Mouse (Mus musculus) neural tube, embryonic 13.5 days (tissue): ENCODE measurements around the gene Ptprd. TPM values are rescaled to one million over a fixed set of nuclear protein-coding genes. Genes with fewer than 3 reads are reported as not detected.

Experiments
- ATAC-seq: fragments of 200-750 bp; cut with Nextera tagmentation; 2 replicates; pipeline ENCODE4 v1.8.0; 2017; ENCODE audit warnings: low read depth, mild to moderate bottlenecking, moderate TSS enrichment, moderate library complexity
- H3K27ac ChIP-seq: fragments of 300-500 bp; sonication (generic); replicated peaks from 2 replicates; pipeline ENCODE4 v1.5.1; 2015; ENCODE audit warnings: moderate library complexity, mild to moderate bottlenecking, inconsistent platforms
- H3K27me3 ChIP-seq: fragments of 300-500 bp; sonication (generic); 2 replicates; pipeline ENCODE4 v1.6.1; 2015; ENCODE audit warnings: mild to moderate bottlenecking, inconsistent platforms
- H3K36me3 ChIP-seq: fragments of 300-500 bp; sonication (generic); 2 replicates; pipeline ENCODE4 v1.6.1; 2015; ENCODE audit warnings: mild to moderate bottlenecking, inconsistent platforms
- H3K4me1 ChIP-seq: fragments of 300-500 bp; sonication (generic); replicated peaks from 2 replicates; pipeline ENCODE4 v1.6.1; 2015; ENCODE audit warnings: inconsistent platforms
- H3K4me2 ChIP-seq: fragments of 300-500 bp; sonication (generic); 2 replicates; pipeline ENCODE4 v1.6.1; 2015; ENCODE audit warnings: inconsistent platforms, mild to moderate bottlenecking, moderate library complexity
- H3K4me3 ChIP-seq: fragments of 300-500 bp; sonication (generic); 2 replicates; pipeline ENCODE4 v1.5.1; 2015; ENCODE audit warnings: mild to moderate bottlenecking, inconsistent platforms
- H3K9ac ChIP-seq: fragments of 300-500 bp; sonication (generic); 2 replicates; pipeline ENCODE4 v1.6.1; 2015; ENCODE audit warnings: moderate library complexity, mild to moderate bottlenecking, inconsistent platforms
- H3K9me3 ChIP-seq: fragments of 300-500 bp; sonication (generic); 2 replicates; pipeline ENCODE4 v1.6.1; 2016; ENCODE audit warnings: inconsistent platforms
- WGBS: fragments of 180-500 bp; shearing (Covaris S2); methylation state at CpG from one replicate; pipeline ENCODE4 v1.1.7; 2015; 5-methylcytosine and 5-hydroxymethylcytosine counted together
- polyA plus RNA-seq: library from polyadenylated mRNA; unstranded; fragments of >200 nt; fragmentation: Nextera tagmentation; extraction: Ambion mirVana; gene quantifications from 2 replicates; pipeline ENCODE4 v1.2.1, GENCODE M21; 2015

The Ptprd gene
- polyA plus RNA-seq, 1 experiment from 2014 or later: 86.5 TPM

DNA sequence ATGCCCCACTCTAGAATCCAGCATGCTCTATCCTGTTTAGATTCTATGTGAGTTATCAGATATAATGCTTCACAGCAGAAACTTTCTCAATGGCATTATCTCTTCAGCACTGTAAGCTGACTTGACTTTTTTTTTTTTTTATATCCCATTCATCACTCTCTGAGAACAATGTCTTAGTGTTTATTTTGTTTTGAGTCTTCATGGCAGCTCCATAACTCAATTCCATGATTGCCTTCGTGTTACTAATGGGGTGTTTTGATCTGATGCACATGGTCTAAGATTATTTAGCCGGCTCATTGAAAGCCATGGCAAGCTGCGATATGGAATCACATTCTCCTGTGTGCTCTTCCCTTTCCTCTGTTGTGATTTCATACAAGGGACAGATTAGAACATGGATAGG lies 1555.0 kb downstream of the Ptprd start:
- Histone ChIP-seq H3K27me3 (no peaks in the 10 kb centered on the region), H3K9ac (no peak overlapping the region), H3K4me2 (no peak overlapping the region), H3K36me3 (no peaks in the 10 kb centered on the region), H3K4me1 (no peaks in the 10 kb centered on the region), H3K27ac (no peak overlapping the region), H3K9me3 (no peaks in the 10 kb centered on the region), H3K4me3 (no peak overlapping the region)
- WGBS: 79% methylated on average over 3 of the region's 3 CpGs
- ATAC-seq: no peak

DNA sequence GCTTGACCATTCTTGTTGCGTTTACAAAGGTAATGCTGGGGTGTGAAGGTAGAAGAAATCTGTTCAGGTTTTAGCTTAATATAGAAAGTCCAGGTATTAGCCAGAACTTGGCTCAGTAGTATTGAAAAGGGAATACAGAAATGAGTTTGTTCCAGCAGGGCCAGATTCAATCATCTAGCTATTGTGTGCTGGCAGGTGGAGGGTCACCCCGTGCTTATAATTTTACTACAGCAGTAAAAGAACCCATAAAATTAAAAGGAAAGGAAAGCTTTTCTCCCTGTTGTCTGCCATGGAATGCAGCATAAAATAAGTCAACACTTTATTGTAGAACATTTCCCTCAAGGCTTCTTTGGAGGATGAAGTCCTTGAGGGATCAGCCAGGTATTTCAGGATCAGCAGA lies 1558.8 kb downstream of the Ptprd start:
- Histone ChIP-seq H3K4me3 (no peak overlapping the region), H3K9me3 (no peaks in the 10 kb centered on the region), H3K9ac (no peak overlapping the region), H3K4me2 (no peak overlapping the region), H3K4me1 (no peaks in the 10 kb centered on the region), H3K36me3 (no peaks in the 10 kb centered on the region), H3K27ac (no peak overlapping the region), H3K27me3 (no peaks in the 10 kb centered on the region)
- ATAC-seq: no peak
- WGBS: 76% methylated on average over 2 of the region's 2 CpGs

GRCm38 (mm10) chr4:76621740-76622139 lies 1590.0 kb downstream of the Ptprd start:
- Histone ChIP-seq H3K27ac (no peak overlapping the region), H3K9me3 (no peaks in the 10 kb centered on the region), H3K36me3 (no peaks in the 10 kb centered on the region), H3K9ac (no peak overlapping the region), H3K27me3 (no peaks in the 10 kb centered on the region), H3K4me3 (no peak overlapping the region), H3K4me1 (no peaks in the 10 kb centered on the region), H3K4me2 (no peak overlapping the region)
- no peak for ATAC-seq
- 89% methylated on average over 7 of the region's 7 CpGs for WGBS

DNA sequence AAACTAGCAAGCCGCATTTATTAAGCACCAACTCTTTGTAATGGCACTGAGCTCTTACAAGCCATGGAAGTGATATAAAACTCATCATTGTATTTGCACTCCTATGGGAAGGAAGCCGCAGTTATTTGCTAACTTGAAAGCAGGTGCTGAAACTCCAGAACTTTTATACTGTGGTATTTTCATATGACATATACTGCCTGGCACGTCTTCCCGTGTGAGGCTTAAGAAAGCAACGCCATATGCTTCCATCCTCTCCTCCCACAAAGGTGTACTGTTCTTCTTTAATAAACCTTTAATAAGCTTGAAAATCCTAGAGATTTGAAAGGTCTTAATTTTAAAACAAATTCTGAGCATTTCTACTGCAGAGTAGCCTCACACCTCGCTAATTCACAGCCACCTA lies 1595.1 kb downstream of the Ptprd start:
- Histone ChIP-seq H3K4me2 (no peak overlapping the region), H3K4me3 (no peak overlapping the region), H3K9ac (no peak overlapping the region), H3K36me3 (no peaks in the 10 kb centered on the region), H3K4me1 (no peaks in the 10 kb centered on the region), H3K27ac (no peak overlapping the region), H3K9me3 (no peaks in the 10 kb centered on the region), H3K27me3 (no peaks in the 10 kb centered on the region)
- 91% methylated on average over 6 of the region's 6 CpGs for WGBS
- ATAC-seq: no peak

DNA sequence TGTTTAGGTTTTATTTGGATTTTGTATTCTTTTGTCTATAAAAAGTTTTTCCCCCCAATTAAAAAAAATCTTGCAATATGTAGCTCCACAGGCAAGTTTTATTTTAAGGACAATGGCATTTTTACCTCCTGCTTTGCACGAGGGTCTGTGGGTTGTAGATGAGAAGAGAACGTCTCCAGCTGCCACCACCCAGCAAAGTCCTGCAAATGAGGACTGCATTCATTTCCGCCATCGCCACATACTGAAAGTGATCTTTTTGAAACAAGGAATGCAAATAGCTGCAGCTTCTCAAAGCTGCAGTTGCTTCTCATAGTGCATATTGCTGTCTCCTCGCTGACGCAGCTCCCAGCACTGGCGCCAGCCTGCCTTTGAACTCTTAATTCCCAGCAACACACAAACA lies 1603.5 kb downstream of the Ptprd start:
- no peak overlapping the region for H3K4me2 ChIP-seq
- no peaks in the 10 kb centered on the region for H3K4me1 ChIP-seq
- ATAC-seq: no peak
- H3K27ac ChIP-seq: no peak overlapping the region
- no peaks in the 10 kb centered on the region for H3K27me3 ChIP-seq
- H3K9ac ChIP-seq: no peak overlapping the region
- H3K4me3 ChIP-seq: no peak overlapping the region
- 44% methylated on average over 7 of the region's 7 CpGs for WGBS
- H3K36me3 ChIP-seq: no peaks in the 10 kb centered on the region
- H3K9me3 ChIP-seq: no peaks in the 10 kb centered on the region

- no peak overlapping the region for H3K4me3 ChIP-seq
- H3K36me3 ChIP-seq: no peaks in the 10 kb centered on the region
- no peaks in the 10 kb centered on the region for H3K27me3 ChIP-seq
- no peak overlapping the region for H3K4me2 ChIP-seq
- H3K9ac ChIP-seq: no peak overlapping the region
- H3K9me3 ChIP-seq: no peaks in the 10 kb centered on the region
- ATAC-seq: no peak
- H3K27ac ChIP-seq: no peak overlapping the region
- H3K4me1 ChIP-seq: no peaks in the 10 kb centered on the region
- 63% methylated on average over 2 of the region's 2 CpGs for WGBS
Measured at GRCm38 (mm10) chr4:76606808-76607207, 1605.0 kb downstream of the Ptprd start.

DNA sequence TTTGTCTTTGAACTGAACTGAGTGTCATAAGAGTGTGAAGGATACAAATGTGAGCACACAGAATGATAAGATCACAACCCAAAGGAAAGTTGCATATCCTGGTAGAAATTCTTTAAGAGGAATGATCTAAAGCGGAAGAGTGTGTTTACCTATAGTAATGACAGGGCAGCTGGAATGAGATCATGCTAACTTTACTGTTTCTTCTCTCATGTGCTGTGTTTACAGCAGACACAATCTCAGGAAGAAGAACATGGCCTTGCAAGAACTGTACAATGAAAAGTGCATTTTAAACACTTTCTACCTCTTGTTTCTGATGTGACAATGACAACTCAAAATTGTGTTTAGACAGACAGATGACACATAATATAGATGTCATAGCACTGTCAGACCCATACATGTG lies 1621.0 kb downstream of the Ptprd start:
- Histone ChIP-seq H3K9me3 (no peaks in the 10 kb centered on the region), H3K4me3 (no peak overlapping the region), H3K27ac (no peak overlapping the region), H3K4me1 (no peaks in the 10 kb centered on the region), H3K36me3 (no peaks in the 10 kb centered on the region), H3K9ac (no peak overlapping the region), H3K4me2 (no peak overlapping the region), H3K27me3 (no peaks in the 10 kb centered on the region)
- ATAC-seq: no peak
- WGBS: 93% methylated on average over 1 of the region's 1 CpGs

DNA sequence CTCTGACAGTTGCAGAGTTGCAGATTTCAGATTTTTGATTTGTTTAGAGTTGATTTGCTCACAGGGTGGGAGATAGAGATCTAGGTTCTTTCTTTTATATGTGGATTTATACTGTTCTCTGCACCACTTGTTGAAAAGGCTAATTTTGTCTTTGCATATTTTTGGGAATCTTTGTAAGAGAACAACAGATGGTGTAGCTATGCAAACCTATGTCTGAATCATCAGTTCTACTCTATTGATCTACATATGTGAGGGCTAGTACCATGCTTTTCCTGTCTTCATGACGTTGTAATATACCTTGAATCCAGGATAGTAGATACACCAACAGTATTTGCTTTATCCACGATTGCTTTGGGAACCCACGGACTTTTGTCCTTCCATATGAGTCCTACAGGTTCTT lies 1628.7 kb downstream of the Ptprd start:
- H3K9ac ChIP-seq: no peak overlapping the region
- no peak overlapping the region for H3K27ac ChIP-seq
- no peak overlapping the region for H3K4me3 ChIP-seq
- no peak for ATAC-seq
- H3K36me3 ChIP-seq: no peaks in the 10 kb centered on the region
- H3K27me3 ChIP-seq: no peaks in the 10 kb centered on the region
- no peak overlapping the region for H3K4me2 ChIP-seq
- H3K4me1 ChIP-seq: no peaks in the 10 kb centered on the region
- no peaks in the 10 kb centered on the region for H3K9me3 ChIP-seq
- WGBS: 83% methylated on average over 3 of the region's 3 CpGs

DNA sequence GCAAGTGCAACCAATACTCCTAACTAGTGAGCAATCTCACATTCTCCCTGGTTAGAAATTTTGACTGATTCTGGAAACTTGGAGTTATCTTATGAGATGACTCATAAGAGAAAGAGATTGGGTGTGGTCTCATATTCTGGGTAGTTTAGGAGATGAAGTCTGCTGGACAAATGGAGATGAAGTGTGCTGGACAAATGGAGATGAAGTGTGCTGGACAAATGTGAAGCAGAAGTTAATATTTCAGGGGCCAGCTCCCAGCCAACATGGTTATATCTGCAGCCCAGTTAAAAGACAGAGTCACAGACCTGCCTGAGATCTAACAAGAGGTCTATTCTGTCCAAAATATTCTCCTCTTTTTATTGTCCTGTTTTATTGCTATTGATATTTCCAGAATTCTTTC lies 1645.8 kb downstream of the Ptprd start:
- Histone ChIP-seq H3K9me3 (no peaks in the 10 kb centered on the region), H3K36me3 (no peaks in the 10 kb centered on the region), H3K4me1 (no peaks in the 10 kb centered on the region), H3K9ac (no peak overlapping the region), H3K27ac (no peak overlapping the region), H3K27me3 (no peaks in the 10 kb centered on the region), H3K4me3 (no peak overlapping the region), H3K4me2 (no peak overlapping the region)
- ATAC-seq: no peak

DNA sequence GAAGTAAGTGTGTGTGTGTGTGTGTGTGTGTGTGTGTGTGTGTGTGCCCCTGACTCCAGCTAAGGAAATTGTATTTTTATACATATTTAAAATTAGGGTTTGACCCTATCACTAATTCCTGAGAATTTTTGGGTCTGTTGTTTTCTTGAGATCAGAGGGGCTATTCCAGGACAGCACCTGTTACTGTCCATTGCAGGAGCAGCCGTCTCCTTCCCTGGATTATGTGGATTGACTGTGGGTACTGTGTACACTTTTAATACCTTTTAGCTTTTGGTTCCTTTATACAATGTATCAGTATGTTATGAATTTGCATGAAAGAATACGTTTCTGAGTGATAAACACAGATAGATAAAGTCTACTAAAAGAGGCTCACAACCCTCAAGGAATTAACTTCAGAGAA lies 1670.0 kb downstream of the Ptprd start:
- Histone ChIP-seq H3K4me2 (no peak overlapping the region), H3K27ac (no peak overlapping the region), H3K36me3 (no peaks in the 10 kb centered on the region), H3K27me3 (no peaks in the 10 kb centered on the region), H3K9ac (no peak overlapping the region), H3K4me1 (no peaks in the 10 kb centered on the region), H3K9me3 (no peaks in the 10 kb centered on the region), H3K4me3 (no peak overlapping the region)
- no peak for ATAC-seq
- 68% methylated on average over 2 of the region's 2 CpGs for WGBS

GRCm38 (mm10) chr4:76532926-76533325 lies 1678.8 kb downstream of the Ptprd start:
- 80% methylated on average over 1 of the region's 1 CpGs for WGBS
- Histone ChIP-seq H3K9ac (no peak overlapping the region), H3K27ac (no peak overlapping the region), H3K4me2 (no peak overlapping the region), H3K27me3 (no peaks in the 10 kb centered on the region), H3K9me3 (0 out of 2 replicates have a peak, but pooled peaks cover 10% of the 10 kb centered on the region), H3K4me3 (no peak overlapping the region), H3K4me1 (no peaks in the 10 kb centered on the region), H3K36me3 (no peaks in the 10 kb centered on the region)
- ATAC-seq: no peak

- no peak overlapping the region for H3K4me3 ChIP-seq
- H3K36me3 ChIP-seq: no peaks in the 10 kb centered on the region
- 0 out of 2 replicates have a peak, but pooled peaks cover 10% of the 10 kb centered on the region for H3K9me3 ChIP-seq
- no peak overlapping the region for H3K9ac ChIP-seq
- ATAC-seq: no peak
- no peaks in the 10 kb centered on the region for H3K27me3 ChIP-seq
- WGBS: 83% methylated on average over 3 of the region's 3 CpGs
- no peak overlapping the region for H3K27ac ChIP-seq
- no peak overlapping the region for H3K4me2 ChIP-seq
- no peaks in the 10 kb centered on the region for H3K4me1 ChIP-seq
Measured at GRCm38 (mm10) chr4:76525281-76525680, 1686.5 kb downstream of the Ptprd start.

- no peak for ATAC-seq
- Histone ChIP-seq H3K9me3 (no peaks in the 10 kb centered on the region), H3K27me3 (no peaks in the 10 kb centered on the region), H3K4me2 (no peak overlapping the region), H3K27ac (no peak overlapping the region), H3K9ac (no peak overlapping the region), H3K4me1 (peaks cover 7% of the 10 kb centered on the region; the same call in 1 of the 2 replicates), H3K36me3 (no peaks in the 10 kb centered on the region), H3K4me3 (no peak overlapping the region)
- 36% methylated on average over 3 of the region's 3 CpGs for WGBS
Measured at GRCm38 (mm10) chr4:76503279-76503601, 1708.5 kb downstream of the Ptprd start.
